Mouse (Mus musculus) lung, adult 2 months (tissue): ENCODE measurements at regions not wholly inside any gene's neighbourhood (a gene's known extent, or its start where the extent isn't known, plus 50 kb on each side); places are given as distances from the start of the nearest gene placed in this dataset.

ENCODE experiments used
- DNase-seq: peaks from one replicate; pipeline ENCODE4 v3.0.0; 2022
- H3K4me1 ChIP-seq: fragments of 200-500 bp; 2 replicates; pipeline ENCODE4 v1.6.1; 2011; ENCODE audit warnings: low read length; ENCODE audit not compliant: control insufficient read depth, insufficient read depth
- H3K4me3 ChIP-seq: fragments of 200-500 bp; replicated peaks from 2 replicates; pipeline ENCODE3; 2011; ENCODE audit warnings: low read depth, mild to moderate bottlenecking, control low read depth, low read length; ENCODE audit errors: extremely low read depth
- CTCF ChIP-seq: fragments of 200-500 bp; IDR thresholded peaks from 2 replicates; pipeline ENCODE4 v1.5.1; 2011; ENCODE audit warnings: mild to moderate bottlenecking, low read length, control low read depth; ENCODE audit not compliant: insufficient read depth
- POLR2A ChIP-seq: fragments of 200-500 bp; IDR thresholded peaks from 2 replicates; pipeline ENCODE4 v1.6.1; 2011; ENCODE audit warnings: low read depth, mild to moderate bottlenecking, control low read depth, low read length, borderline replicate concordance; ENCODE audit errors: extremely low read depth
- WGBS: fragments of 180-500 bp; shearing (Covaris S2); methylation state at CpG from one replicate; pipeline ENCODE4 v1.1.7; 2018; 5-methylcytosine and 5-hydroxymethylcytosine counted together

DNA sequence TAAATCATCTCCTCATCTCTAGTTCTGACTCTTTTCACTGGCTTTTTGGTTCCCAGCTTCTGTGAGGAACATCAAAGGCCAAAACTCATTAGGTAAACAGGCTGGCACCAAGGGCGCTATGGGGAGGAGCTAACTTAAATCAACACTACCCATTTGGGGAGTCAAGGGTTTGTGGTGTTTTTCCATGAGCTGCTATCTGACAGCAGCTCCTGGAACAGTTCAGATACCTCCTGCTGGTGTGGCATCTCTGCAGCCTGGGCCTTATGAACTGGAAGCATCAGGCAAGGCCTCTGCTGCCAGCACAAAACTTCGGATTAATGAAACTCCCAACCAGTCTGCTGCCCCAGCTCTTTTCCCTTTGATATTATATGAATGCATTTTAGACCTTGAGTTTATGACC is 328.8 kb downstream of the Gm11361 start:
- DNase-seq = no peak
- Histone ChIP-seq H3K4me1 (peaks cover 2% of the 10 kb centered on the region; the same call in 1 of the 2 replicates), H3K4me3 (no peak overlapping the region)
- TF ChIP-seq CTCF (no peak), POLR2A (no peak)
- WGBS = 65% methylated on average over 2 of the region's 2 CpGs

DNA sequence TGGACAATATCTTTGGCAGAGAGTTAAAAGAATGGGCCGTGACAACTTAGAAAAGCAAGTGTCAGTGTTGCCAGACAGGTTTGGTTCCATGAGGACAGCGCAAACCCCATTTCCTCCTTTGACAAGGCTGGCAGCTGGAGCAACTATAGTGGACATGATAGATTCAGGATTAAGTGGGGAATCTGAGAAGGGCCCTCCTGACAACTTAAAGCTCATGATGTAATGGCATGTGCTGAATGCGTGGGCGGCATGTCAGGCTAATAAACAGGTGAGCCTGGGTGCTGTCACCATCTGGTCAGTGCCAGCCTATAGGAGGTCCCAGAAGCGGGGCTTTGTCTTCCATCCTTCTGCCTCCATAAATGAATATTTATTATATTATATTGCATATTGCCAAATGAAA is 326.3 kb downstream of the Gm11361 start:
- no peak for DNase-seq
- Histone ChIP-seq H3K4me1 (peaks cover 2% of the 10 kb centered on the region; the same call in 1 of the 2 replicates), H3K4me3 (no peak overlapping the region)
- no peak for TF ChIP-seq CTCF
- TF ChIP-seq POLR2A = no peak
- WGBS = 78% methylated on average over 5 of the region's 5 CpGs

DNA sequence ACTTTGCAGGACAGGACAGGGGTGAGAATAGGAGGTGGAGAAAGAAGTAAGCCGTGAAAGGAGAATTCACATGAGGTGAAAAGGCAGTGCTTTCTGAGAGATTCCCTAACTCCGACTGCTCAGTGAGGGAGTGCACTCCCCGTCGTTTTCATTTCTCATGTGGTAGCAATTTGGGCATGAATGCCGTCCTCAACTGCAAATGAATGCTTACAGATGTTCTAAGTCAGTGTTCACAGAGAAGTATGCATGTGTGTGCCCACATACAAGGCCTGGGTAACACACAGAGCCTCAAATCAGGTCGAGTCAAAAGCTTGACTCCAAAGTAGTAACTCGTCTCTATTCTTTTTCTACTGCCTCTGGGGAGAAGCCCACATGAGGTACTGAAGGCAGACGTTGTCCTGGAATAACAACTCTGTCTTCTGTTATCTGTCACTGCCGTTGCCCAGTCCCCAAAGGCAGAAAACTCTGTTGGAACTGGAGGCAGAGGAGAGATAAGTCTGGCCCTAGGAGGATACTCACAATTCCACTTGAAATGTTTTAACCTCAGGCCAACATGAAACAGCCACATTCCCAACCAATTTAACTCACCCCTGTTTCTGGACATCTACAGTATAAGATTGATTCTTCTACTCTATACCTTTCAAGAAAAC is 318.0 kb downstream of the Gm11361 start:
- 67% methylated on average over 9 of the region's 9 CpGs for WGBS
- no peak for TF ChIP-seq CTCF
- no peak for TF ChIP-seq POLR2A
- DNase-seq = no peak
- Histone ChIP-seq H3K4me1 (no peaks in the 10 kb centered on the region), H3K4me3 (no peak overlapping the region)

DNA sequence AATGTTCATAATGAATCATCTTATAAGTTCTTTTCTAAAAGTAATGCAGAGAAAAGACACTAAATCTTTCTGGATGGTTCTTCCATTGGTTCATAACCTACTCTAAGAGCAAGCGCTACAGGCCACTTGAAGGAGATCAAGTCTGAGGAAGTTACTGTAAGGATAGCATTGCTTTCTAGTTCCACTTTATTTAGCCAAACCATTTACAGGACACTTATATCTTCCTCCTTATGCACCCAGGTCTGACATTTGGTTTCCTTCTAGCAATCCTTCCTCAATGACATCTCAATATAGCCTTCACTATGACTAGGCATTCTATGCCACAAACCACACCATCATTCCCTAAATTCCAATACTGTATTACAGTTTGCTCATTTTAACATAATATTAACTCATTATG is 316.0 kb downstream of the Gm11361 start:
- 85% methylated on average over 1 of the region's 1 CpGs for WGBS
- H3K4me1 ChIP-seq = no peaks in the 10 kb centered on the region
- DNase-seq = no peak
- TF ChIP-seq CTCF (no peak), POLR2A (no peak)
- H3K4me3 ChIP-seq = no peak overlapping the region

DNA sequence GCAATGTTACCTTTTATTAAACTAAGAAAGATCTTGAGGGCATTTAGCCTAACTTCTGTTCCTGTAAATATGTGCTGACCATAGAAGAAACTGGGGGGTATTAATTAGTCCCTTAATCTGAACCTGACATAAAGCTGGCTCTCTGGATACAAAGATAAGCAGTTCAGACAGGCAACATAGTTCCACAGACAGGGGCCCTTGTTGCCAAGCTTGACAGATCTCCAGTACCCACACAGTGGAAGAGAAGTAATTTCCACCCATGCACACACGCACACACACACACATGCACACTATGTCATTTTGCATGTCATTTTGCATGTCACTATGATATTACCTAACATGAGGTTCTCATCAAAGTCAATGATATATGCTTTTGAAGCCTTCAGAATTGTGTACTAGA is 315.1 kb downstream of the Gm11361 start:
- no peak for TF ChIP-seq POLR2A
- no peak for TF ChIP-seq CTCF
- no peaks in the 10 kb centered on the region for H3K4me1 ChIP-seq
- 90% methylated on average over 1 of the region's 1 CpGs for WGBS
- no peak overlapping the region for H3K4me3 ChIP-seq
- no peak for DNase-seq

DNA sequence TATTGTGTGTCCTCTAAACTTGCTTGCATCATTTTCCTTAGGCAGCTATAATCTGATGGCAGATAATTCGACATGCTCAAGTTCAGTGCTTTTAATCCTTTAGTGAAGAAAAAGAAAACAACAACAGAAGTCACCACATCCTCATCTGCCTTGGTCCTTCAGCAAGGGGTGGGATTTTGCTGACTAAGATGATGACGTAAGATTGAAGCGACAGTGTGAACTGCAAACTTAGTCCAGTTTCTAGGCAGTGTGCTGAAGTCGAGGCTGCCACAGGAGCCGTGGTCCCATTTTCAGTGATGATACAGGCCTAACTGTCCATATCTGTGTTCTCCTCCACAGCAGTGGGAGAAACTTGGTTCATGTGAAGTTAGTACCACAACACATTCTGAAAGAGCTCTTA is 314.4 kb downstream of the Gm11361 start:
- WGBS = 79% methylated on average over 5 of the region's 5 CpGs
- no peak for DNase-seq
- Histone ChIP-seq H3K4me3 (no peak overlapping the region), H3K4me1 (no peaks in the 10 kb centered on the region)
- TF ChIP-seq CTCF = no peak
- no peak for TF ChIP-seq POLR2A

DNA sequence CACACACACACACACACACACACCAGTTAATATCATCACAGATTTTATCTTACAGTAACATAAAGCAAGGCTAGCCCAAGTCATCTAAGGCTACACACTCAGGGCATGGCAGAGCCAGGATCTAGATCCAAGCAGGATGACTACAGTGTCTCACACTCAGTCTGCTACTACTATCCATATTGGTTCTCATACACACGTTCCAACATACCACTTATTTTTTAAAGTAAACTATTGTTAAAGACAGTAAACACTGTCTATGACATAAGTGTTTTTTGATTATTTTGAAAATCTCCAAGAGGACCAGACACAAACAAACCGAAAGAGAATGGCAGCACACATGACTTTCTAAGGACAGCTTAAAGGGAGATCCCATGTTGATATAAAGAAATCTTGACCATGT is 306.3 kb downstream of the Gm11361 start:
- DNase-seq = no peak
- TF ChIP-seq POLR2A (no peak), CTCF (no peak)
- Histone ChIP-seq H3K4me1 (no peaks in the 10 kb centered on the region), H3K4me3 (no peak overlapping the region)
- WGBS = 35% methylated on average over 2 of the region's 2 CpGs

DNA sequence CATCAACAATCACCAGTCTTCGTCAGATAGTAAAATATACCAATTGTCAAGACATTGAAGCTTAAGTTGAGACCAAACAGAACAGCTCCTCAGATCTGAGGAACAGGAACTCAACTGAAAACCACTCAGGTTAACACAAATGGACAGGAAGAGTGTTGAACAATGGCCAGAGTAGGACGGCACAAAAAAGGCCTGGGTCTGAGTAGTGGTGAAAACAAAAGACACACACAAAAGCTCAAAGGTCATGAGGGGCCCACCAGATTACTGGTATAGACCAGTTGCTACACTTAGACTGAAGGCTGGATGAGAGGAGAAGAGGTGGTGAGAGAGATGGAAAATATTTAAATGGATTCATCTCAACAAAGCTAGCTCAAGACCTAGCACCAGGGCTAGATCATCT is 302.8 kb downstream of the Gm11361 start:
- TF ChIP-seq CTCF (no peak), POLR2A (no peak)
- 60% methylated on average over 2 of the region's 2 CpGs for WGBS
- Histone ChIP-seq H3K4me3 (no peak overlapping the region), H3K4me1 (no peaks in the 10 kb centered on the region)
- DNase-seq = no peak

DNA sequence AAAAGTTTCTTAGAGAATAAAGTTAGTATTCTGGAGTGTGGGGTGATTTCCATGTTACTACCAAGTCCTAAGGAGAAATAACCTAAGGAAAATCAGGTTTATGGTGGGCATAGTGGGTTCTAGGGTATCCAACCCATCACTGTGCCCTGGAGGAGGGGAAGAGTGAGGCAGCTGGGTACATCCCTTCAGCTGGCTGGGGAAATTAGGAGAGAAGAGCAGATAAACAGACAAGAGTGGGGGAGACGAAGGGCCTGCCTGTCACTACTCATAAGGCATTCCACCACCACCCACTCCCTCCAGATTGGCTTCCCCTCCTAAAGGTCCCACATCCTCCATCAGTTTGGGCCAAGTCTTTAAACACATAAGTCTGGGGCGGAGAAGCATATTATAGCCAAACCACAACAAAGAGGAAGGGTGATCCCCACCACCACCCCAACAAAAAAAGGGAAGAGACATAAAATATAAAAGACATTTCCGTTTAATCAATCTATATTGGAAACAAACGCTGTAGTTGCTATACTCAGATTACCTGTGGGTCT is 299.8 kb downstream of the Gm11361 start:
- Histone ChIP-seq H3K4me3 (no peak overlapping the region), H3K4me1 (peaks cover 2% of the 10 kb centered on the region; the same call in 1 of the 2 replicates)
- DNase-seq = no peak
- TF ChIP-seq POLR2A (no peak), CTCF (no peak)
- 71% methylated on average over 4 of the region's 4 CpGs for WGBS

DNA sequence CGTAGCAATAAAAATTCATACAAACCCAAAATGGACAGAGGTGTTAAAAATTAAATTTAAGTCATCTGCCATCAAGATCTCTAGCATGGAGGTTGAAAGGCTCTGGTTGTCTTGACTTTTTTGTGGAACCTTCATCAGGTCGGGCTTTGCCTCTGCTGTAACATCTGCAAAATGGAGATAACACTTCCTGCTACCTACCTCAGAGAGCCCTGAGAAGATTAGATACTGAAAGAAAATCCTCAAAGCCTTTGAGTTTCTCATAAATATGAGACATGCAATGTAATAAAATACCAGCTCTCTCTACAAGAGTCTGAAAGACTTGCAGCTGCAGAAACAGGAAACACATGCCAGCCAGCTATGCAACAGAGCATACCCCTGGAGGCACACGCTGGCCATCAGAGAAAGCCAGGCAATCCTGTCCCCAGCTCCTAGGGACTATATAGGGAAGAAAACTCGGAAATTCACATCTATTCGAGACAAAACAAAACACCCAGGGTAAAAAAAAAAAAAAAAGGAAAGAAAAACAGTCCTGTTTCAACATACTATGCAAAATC is 299.1 kb downstream of the Gm11361 start:
- DNase-seq = no peak
- WGBS = 47% methylated on average over 5 of the region's 5 CpGs
- peaks cover 5% of the 10 kb centered on the region; the same call in 1 of the 2 replicates for H3K4me1 ChIP-seq
- H3K4me3 ChIP-seq = no peak overlapping the region
- TF ChIP-seq POLR2A (no peak), CTCF (no peak)
